Mouse (Mus musculus): Measurements from ENCODE around the gene Rxra. TPM values are rescaled to one million over a fixed set of nuclear protein-coding genes. Genes with fewer than 3 reads are reported as not detected.

The Rxra gene
- polyA plus RNA-seq, 1 experiment = 0.28 TPM

- no peak for TF ChIP-seq GATA1 (IDR thresholded peaks at IDR 0.05; ENCODE audit: low read length)
Observed at GRCm38 (mm10) chr2:27758414-27759301, 82.4 kb downstream of the Rxra start.

- TF ChIP-seq GATA1 (IDR thresholded peaks at IDR 0.05; ENCODE audit: low read length) = no peak
Observed at GRCm38 (mm10) chr2:27759431-27759830, 83.2 kb downstream of the Rxra start.

GRCm38 (mm10) chr2:27761260-27761995 is 85.2 kb downstream of the Rxra start:
- no peak for TF ChIP-seq GATA1 (IDR thresholded peaks at IDR 0.05; ENCODE audit: low read length)

- no peak for TF ChIP-seq GATA1 (IDR thresholded peaks at IDR 0.05; ENCODE audit: low read length)
Observed at GRCm38 (mm10) chr2:27761996-27762340, 85.7 kb downstream of the Rxra start.

GRCm38 (mm10) chr2:27762509-27762908 is 86.3 kb downstream of the Rxra start:
- no peak for TF ChIP-seq GATA1 (IDR thresholded peaks at IDR 0.05; ENCODE audit: low read length)

DNA sequence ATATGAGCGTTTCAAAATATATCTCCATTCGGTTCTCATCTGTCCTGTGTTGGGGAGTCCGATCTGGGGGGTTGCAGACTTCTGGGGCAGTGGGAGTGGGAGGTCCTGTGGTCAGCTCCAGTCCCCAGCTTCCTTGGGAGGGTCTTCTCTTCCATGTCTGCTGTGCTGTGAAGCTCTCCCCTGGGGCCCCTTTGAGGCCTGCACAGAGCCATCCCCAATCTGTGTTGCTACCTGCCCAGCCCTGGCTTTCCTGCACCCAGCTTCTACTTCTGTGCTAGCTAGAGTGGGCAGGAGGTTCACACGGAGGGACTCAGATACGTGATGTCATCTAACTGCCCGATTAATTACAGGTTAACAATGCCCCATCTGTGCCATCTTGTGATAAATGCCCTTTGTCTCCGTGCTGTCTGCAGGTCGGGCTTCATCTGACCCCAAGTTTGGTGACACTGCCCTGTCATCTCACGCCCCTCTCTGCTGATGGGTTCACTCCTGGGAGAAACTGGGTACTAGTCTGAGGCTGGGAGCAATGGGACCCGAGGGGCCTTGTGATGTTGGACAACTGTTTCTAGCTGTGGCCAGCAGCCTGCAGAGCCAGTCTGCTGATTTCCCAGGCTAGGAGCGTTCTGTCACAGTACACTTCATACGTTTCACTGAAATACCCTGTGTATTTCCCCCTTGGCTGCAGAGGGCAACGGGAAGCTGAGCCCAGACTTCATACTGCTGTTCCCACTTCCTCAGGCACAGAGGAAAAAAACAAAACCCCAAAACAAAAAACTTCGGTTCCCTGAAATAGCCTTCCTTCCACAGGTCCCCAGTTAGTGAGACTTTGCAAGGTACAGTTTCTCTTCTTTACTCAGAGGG is 86.9 kb downstream of the Rxra start:
- no peak for TF ChIP-seq GATA1 (IDR thresholded peaks at IDR 0.05; ENCODE audit: low read length)

GRCm38 (mm10) chr2:27764256-27764936 is 88.2 kb downstream of the Rxra start:
- TF ChIP-seq GATA1 (IDR thresholded peaks at IDR 0.05; ENCODE audit: low read length) = no peak

GRCm38 (mm10) chr2:27764937-27765319 is 88.7 kb downstream of the Rxra start:
- no peak for TF ChIP-seq GATA1 (IDR thresholded peaks at IDR 0.05; ENCODE audit: low read length)

DNA sequence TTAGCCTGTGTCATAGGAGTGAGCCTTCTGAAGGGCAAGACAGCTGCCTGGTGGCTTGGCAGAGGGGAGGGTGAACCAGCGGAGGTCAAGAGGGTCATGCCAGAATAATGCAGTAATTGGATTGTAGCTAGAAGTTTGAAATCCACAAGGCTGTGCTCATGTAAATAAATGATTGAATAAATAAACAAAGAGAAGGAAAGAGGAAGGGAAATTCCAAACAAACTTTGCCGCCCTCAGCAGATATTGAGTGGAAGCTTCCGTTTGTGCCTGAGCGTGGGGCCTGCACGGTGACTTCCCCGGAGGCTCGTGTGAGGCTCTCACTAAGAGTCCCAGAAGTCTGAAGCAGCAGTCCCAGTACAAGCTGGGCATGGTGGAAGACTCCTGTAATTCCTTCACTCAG is 91.5 kb downstream of the Rxra start:
- no peak for TF ChIP-seq GATA1 (IDR thresholded peaks at IDR 0.05; ENCODE audit: low read length)

DNA sequence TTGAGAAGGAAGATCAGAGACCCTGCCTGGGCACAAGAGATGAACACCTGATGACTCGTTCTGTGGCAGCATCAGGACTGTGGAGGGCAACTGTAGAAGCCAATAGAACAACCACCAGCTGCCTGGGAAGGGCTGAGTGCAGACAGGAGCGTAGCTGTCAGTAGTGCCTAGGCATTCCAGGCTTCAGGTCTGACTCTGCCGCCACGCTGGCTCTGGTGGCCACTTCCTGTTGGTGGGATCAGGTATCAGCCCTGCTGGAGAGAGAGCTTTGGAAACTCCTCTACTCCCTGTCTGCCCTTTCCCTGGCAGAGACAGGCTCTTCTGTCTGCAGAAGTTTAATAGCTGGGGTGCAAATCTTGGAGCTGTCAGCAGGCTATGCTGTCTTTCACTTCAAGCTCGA is 93.5 kb downstream of the Rxra start:
- no peak for TF ChIP-seq GATA1 (IDR thresholded peaks at IDR 0.05; ENCODE audit: low read length)

DNA sequence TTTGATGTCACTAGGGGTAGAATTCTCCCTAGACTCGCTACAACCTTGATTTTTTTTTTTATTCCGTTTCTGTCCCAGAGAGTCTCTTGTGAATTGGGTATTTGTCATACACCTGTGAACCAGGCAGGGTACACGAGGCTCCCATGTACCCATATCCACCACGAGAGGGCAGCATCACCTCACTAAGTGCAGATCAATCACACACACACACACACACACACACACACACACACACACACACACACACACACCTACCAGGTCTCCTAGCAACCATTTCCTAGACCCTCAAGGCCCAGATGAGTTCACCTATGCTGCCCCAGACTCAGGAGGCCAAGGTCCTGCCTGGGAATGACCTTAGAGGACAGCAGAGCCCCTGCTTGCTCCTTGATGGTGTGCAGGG is 94.0 kb downstream of the Rxra start:
- TF ChIP-seq GATA1 (IDR thresholded peaks at IDR 0.05; ENCODE audit: low read length) = no peak

- no peak for TF ChIP-seq GATA1 (IDR thresholded peaks at IDR 0.05; ENCODE audit: low read length)
Observed at GRCm38 (mm10) chr2:27771936-27772335, 95.7 kb downstream of the Rxra start.

DNA sequence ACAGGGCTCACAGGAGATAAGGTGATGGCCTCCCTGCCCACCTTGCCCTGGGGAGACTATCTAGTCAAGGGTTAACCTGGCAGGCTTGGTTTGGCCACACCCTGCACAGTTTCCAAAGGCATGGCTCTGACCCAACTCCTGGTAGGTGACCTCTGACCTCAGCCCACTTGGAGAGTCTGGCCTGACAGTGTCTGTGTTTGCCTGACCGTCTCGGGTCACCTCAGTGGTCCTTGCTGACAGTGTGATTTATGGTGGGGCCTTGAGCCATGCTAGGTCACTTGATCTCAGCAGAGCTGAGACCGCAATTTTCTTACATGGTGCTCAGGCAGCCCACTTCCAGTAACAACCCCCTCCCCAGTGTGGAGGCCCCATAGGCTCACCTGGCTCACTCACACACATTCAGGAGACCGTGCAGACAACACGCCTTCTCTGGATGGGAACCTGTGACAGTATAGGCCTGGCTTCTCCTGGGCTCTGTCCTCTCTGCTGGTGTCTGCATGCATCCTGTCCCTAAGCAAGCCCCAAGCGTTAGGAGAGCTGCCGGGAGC is 96.7 kb downstream of the Rxra start:
- TF ChIP-seq GATA1 (IDR thresholded peaks at IDR 0.05; ENCODE audit: low read length) = no peak

DNA sequence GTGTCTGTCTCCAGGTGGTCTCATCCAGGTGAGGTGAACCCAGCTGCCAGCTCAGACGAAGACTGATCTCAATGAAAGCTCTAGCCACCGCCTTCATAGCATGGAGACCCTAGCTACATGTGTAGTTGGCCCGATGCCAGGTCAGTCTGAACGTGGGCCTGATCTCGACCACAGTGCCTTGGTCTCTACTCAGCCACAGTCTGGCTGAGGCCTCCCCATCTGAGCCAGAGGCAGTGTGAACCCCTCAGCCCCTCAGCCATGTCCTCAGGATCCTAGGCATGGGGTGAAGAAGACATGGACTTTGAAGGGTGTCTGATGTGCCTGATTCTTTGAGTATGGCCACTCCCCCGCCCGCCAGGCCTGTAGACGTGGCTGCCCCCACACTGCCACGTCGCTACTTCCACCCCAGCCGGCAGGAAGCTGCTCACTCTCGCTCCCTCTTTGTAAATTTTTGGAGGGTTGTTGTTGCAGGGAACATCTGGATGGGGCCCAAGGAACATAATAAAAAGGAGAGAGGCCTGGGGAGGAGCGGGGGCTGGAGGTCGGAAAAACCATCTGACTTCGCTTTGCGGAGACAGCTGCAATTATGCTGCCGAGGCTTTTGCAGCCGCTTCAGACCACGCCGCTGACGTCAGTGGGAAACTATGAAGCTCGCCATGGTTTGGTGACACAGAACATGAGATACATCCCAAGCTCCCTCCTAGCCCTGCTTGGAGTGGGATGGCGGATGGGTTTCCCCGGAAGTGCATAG is 97.9 kb downstream of the Rxra start:
- TF ChIP-seq GATA1 (IDR thresholded peaks at IDR 0.05; ENCODE audit: low read length) = no peak

Measured in G1E-ER4 (cell line).